Mouse (Mus musculus) liver, embryonic 16.5 days (tissue): Measurements from ENCODE around the gene Nfatc4. TPM values are rescaled to one million over a fixed set of nuclear protein-coding genes. Genes with fewer than 3 reads are reported as not detected.
A peak's percentile ranks its signal among the peaks of the same experiment; 100 is the strongest.

Experiments
- ATAC-seq: fragments of 200-750 bp; cut with Nextera tagmentation; 2 replicates; pipeline ENCODE4 v1.8.0; 2017; ENCODE audit warnings: low read depth, mild to moderate bottlenecking, moderate number of reproducible peaks, moderate library complexity
- H3K27ac ChIP-seq: fragments of 300-500 bp; sonication (generic); 2 replicates; pipeline ENCODE4 v1.5.1; 2014; ENCODE audit warnings: mild to moderate bottlenecking, low read length
- H3K27me3 ChIP-seq: fragments of 300-500 bp; sonication (generic); 2 replicates; pipeline ENCODE4 v1.6.1; 2014; ENCODE audit warnings: low read depth, low read length, mixed read lengths; ENCODE audit not compliant: control insufficient read depth, insufficient read depth
- H3K36me3 ChIP-seq: fragments of 300-500 bp; sonication (generic); 2 replicates; pipeline ENCODE4 v1.6.1; 2014; ENCODE audit warnings: mild to moderate bottlenecking; ENCODE audit not compliant: control insufficient read depth, insufficient read depth
- H3K4me1 ChIP-seq: fragments of 300-500 bp; sonication (generic); 2 replicates; pipeline ENCODE4 v1.6.1; 2014; ENCODE audit warnings: low read depth, low read length, mixed read lengths; ENCODE audit not compliant: control insufficient read depth
- H3K4me2 ChIP-seq: fragments of 300-500 bp; sonication (generic); 2 replicates; pipeline ENCODE4 v1.6.1; 2014; ENCODE audit warnings: low read depth, low read length, mixed read lengths
- H3K4me3 ChIP-seq: fragments of 300-500 bp; sonication (generic); 2 replicates; pipeline ENCODE4 v1.5.1; 2014; ENCODE audit warnings: low read depth, mild to moderate bottlenecking, low read length
- H3K9ac ChIP-seq: fragments of 300-500 bp; sonication (generic); 2 replicates; pipeline ENCODE4 v1.6.1; 2014; ENCODE audit warnings: low read depth, low read length
- H3K9me3 ChIP-seq: fragments of 300-500 bp; sonication (generic); replicated peaks from 2 replicates; pipeline ENCODE4 v1.6.1; 2016; ENCODE audit warnings: low read length; ENCODE audit not compliant: control insufficient read depth
- WGBS: fragments of 180-500 bp; shearing (Covaris S2); extraction: QIAGEN DNeasy Blood & Tissue Kit; methylation state at CpG from one replicate; pipeline ENCODE4 v1.1.7; 2014; ENCODE audit not compliant: insufficient replicate concordance; 5-methylcytosine and 5-hydroxymethylcytosine counted together
- polyA plus RNA-seq: library from polyadenylated mRNA; unstranded; fragments of >200 nt; fragmentation: Nextera tagmentation; extraction: Ambion mirVana; gene quantifications from 2 replicates; pipeline ENCODE4 v1.2.1, GENCODE M21; 2015

Nfatc4 gene
- polyA plus RNA-seq, 1 experiment from 2014 or later, result 0.71 TPM

- Histone ChIP-seq H3K27ac (no peak overlapping the region), H3K4me1 (peaks cover 4% of the 10 kb centered on the region), H3K4me2 (no peak overlapping the region; the same call in 1 of the 2 replicates), H3K9ac (no peak overlapping the region), H3K4me3 (no peak overlapping the region), H3K27me3 (peaks cover 3% of the 10 kb centered on the region; the same call in 1 of the 2 replicates), H3K9me3 (no peaks in the 10 kb centered on the region), H3K36me3 (no peaks in the 10 kb centered on the region)
- ATAC-seq, result no peak
- WGBS, result 64% methylated on average over 8 of the region's 8 CpGs
These were observed 50.3 kb downstream of the Nfatc4 start for GRCm38 (mm10) chr14:55873242-55873713.

GRCm38 (mm10) chr14:55873714-55874683 lies 51.1 kb downstream of the Nfatc4 start:
- H3K4me2 ChIP-seq, result peak overlapping the region; percentile 66
- 10% methylated on average over 30 of the region's 30 CpGs for WGBS
- H3K36me3 ChIP-seq, result no peaks in the 10 kb centered on the region
- peaks cover 3% of the 10 kb centered on the region; the same call in 1 of the 2 replicates for H3K27me3 ChIP-seq
- peak overlapping the region; percentile 38 for H3K4me3 ChIP-seq
- H3K9me3 ChIP-seq, result no peaks in the 10 kb centered on the region
- H3K4me1 ChIP-seq, result peaks cover 4% of the 10 kb centered on the region
- H3K27ac ChIP-seq, result no peak overlapping the region
- peak overlapping the region; percentile 40; the same call in 1 of the 2 replicates for H3K9ac ChIP-seq
- ATAC-seq, result peak; percentile 40

- 26% methylated on average over 14 of the region's 14 CpGs for WGBS
- ATAC-seq, result no peak
- Histone ChIP-seq H3K4me3 (no peak overlapping the region), H3K9me3 (no peaks in the 10 kb centered on the region), H3K4me1 (peaks cover 12% of the 10 kb centered on the region), H3K27ac (no peak overlapping the region), H3K36me3 (no peaks in the 10 kb centered on the region), H3K27me3 (peaks cover 3% of the 10 kb centered on the region; the same call in 1 of the 2 replicates), H3K4me2 (no peak overlapping the region), H3K9ac (no peak overlapping the region)
These were observed 54.7 kb downstream of the Nfatc4 start for GRCm38 (mm10) chr14:55877469-55878315.

GRCm38 (mm10) chr14:55878316-55878940 lies 55.5 kb downstream of the Nfatc4 start:
- WGBS, result 8% methylated on average over 7 of the region's 7 CpGs
- ATAC-seq, result no peak
- H3K4me3 ChIP-seq, result no peak overlapping the region
- peaks cover 3% of the 10 kb centered on the region; the same call in 1 of the 2 replicates for H3K27me3 ChIP-seq
- no peaks in the 10 kb centered on the region for H3K36me3 ChIP-seq
- no peak overlapping the region for H3K9ac ChIP-seq
- H3K27ac ChIP-seq, result no peak overlapping the region
- peaks cover 18% of the 10 kb centered on the region for H3K4me1 ChIP-seq
- H3K9me3 ChIP-seq, result no peaks in the 10 kb centered on the region
- H3K4me2 ChIP-seq, result no peak overlapping the region

- no peak for ATAC-seq
- peaks cover 25% of the 10 kb centered on the region for H3K4me1 ChIP-seq
- H3K36me3 ChIP-seq, result no peaks in the 10 kb centered on the region
- WGBS, result 20% methylated on average over 1 of the region's 1 CpGs
- no peak overlapping the region for H3K4me3 ChIP-seq
- H3K4me2 ChIP-seq, result no peak overlapping the region
- H3K9me3 ChIP-seq, result no peaks in the 10 kb centered on the region
- H3K27me3 ChIP-seq, result peaks cover 3% of the 10 kb centered on the region; the same call in 1 of the 2 replicates
- H3K9ac ChIP-seq, result no peak overlapping the region
- no peak overlapping the region for H3K27ac ChIP-seq
These were observed 56.7 kb downstream of the Nfatc4 start for GRCm38 (mm10) chr14:55879623-55880022.

GRCm38 (mm10) chr14:55880982-55881381 lies 58.0 kb downstream of the Nfatc4 start:
- ATAC-seq, result no peak
- 36% methylated on average over 8 of the region's 8 CpGs for WGBS

GRCm38 (mm10) chr14:55882171-55882641 lies 59.3 kb downstream of the Nfatc4 start:
- H3K36me3 ChIP-seq, result peaks cover 2% of the 10 kb centered on the region
- H3K4me2 ChIP-seq, result no peak overlapping the region
- peak; percentile 70 for ATAC-seq
- no peak overlapping the region for H3K4me3 ChIP-seq
- WGBS, result 48% methylated on average over 6 of the region's 6 CpGs
- no peaks in the 10 kb centered on the region for H3K27me3 ChIP-seq
- peaks cover 43% of the 10 kb centered on the region for H3K4me1 ChIP-seq
- no peak overlapping the region for H3K9ac ChIP-seq
- no peaks in the 10 kb centered on the region for H3K9me3 ChIP-seq
- peak overlapping the region; percentile 78 for H3K27ac ChIP-seq

More at GRCm38 (mm10) chr14:55880982-55881381, 58.0 kb downstream of the Nfatc4 start:
- Histone ChIP-seq H3K4me1 (peaks cover 33% of the 10 kb centered on the region), H3K9me3 (no peaks in the 10 kb centered on the region), H3K36me3 (no peaks in the 10 kb centered on the region), H3K27ac (no peak overlapping the region), H3K4me2 (no peak overlapping the region), H3K27me3 (peaks cover 1% of the 10 kb centered on the region; the same call in 1 of the 2 replicates), H3K9ac (no peak overlapping the region), H3K4me3 (no peak overlapping the region)

- WGBS, result 83% methylated on average over 13 of the region's 13 CpGs
- Histone ChIP-seq H3K27ac (peak overlapping the region; percentile 78; the same call in 1 of the 2 replicates), H3K9ac (no peak overlapping the region), H3K27me3 (no peaks in the 10 kb centered on the region), H3K4me2 (no peak overlapping the region), H3K4me1 (peaks cover 43% of the 10 kb centered on the region), H3K4me3 (no peak overlapping the region), H3K9me3 (no peaks in the 10 kb centered on the region), H3K36me3 (peaks cover 11% of the 10 kb centered on the region)
- no peak for ATAC-seq
These were observed 60.3 kb downstream of the Nfatc4 start for GRCm38 (mm10) chr14:55883149-55883661.
